Mouse (Mus musculus) left cerebral cortex, adult 8-10 months (tissue): ENCODE measurements at regions not wholly inside any gene's neighbourhood (a gene's known extent, or its start where the extent isn't known, plus 50 kb on each side); places are given as distances from the start of the nearest gene placed in this dataset.

Source experiments
- DNase-seq, 2 experiments: peaks; one replicate each; pipeline ENCODE4 v3.0.0; 2022; ENCODE audit warnings: low spot score in 2 of 2

GRCm38 (mm10) chr10:83896160-83896559 is 173.5 kb downstream of the 1500009L16Rik start:
- no peak for DNase-seq

DNA sequence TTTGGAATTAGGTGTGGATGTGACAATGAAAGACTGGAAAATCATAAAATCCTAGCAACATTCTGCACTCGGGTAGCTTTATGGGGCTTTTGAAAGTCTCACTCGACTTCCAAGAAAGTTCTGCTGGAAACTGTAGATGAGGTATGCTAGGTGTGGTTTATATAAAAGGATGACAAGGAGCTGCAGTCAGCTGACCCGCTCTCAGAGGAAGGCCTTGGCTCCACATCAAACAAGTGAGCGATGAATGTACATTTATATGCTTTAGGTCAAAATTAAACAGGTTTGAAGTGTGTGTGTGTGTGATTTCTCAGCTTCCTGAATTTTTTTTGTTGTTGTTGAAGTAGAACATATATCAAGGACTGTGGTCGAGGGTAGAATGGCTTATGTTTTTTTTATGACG is 174.9 kb downstream of the 1500009L16Rik start:
- no peak for DNase-seq

DNA sequence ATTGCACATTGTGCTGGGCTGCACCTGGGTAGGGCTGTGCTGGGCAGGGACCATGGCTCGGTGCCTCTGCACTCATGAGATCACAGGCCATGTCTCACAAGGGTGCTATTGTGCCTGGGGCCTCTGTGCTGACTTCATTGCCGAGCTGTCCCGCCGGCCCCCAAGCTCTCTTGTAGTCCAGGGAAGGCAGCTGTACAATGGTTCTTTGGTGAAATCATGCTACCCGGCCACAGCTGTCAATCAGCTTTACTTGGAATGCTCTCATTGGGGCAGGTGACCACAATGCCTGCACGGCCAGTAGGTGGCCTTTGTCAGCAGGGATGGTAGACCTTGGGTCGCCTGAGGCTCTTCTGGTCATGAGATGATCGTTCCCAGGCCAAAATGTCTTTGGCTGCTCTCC is 184.1 kb downstream of the 1500009L16Rik start:
- peak; percentile 19 to 82 for DNase-seq

DNA sequence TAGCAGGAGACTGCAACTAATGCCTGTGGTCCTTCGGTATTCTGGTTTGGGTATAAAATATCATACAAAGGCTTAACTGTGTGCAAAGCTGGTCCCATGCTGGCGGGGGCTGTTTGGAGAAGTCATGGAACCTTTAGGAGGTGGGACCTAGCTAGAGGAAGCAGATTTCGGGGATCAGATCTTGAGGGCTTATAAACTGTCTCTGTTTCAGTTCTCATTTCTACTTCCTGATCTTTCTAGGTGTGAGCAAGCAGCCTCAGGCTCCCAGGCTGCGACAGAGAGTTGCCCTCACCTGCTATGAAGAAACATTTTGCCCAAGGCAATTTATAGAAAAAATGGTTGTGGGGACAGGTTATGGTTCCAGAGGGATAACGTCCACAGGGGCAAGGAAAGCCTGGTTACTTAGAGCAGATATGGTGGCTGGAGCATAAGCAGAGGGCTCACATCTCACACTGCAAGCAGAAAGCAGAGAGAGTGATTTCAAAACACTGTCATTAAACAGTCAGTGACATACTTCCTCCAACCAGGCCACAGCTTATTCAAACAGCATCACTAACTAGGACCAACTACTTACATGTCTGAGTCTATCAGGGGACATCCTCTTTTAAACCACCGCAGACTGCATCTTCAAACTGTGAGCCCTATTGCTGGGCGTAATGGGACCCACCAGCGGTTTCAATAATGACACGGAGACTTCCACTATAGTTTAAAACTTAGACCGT is 188.1 kb downstream of the 1500009L16Rik start:
- no peak for DNase-seq

- no peak for DNase-seq
Measured at GRCm38 (mm10) chr10:83914401-83915132, 191.9 kb downstream of the 1500009L16Rik start.

GRCm38 (mm10) chr10:83915133-83915730 is 192.6 kb downstream of the 1500009L16Rik start:
- no peak for DNase-seq

GRCm38 (mm10) chr10:83926990-83927389 is 204.3 kb downstream of the 1500009L16Rik start:
- DNase-seq = no peak

- no peak for DNase-seq
Measured at GRCm38 (mm10) chr10:83927554-83927953, 204.9 kb downstream of the 1500009L16Rik start.

DNA sequence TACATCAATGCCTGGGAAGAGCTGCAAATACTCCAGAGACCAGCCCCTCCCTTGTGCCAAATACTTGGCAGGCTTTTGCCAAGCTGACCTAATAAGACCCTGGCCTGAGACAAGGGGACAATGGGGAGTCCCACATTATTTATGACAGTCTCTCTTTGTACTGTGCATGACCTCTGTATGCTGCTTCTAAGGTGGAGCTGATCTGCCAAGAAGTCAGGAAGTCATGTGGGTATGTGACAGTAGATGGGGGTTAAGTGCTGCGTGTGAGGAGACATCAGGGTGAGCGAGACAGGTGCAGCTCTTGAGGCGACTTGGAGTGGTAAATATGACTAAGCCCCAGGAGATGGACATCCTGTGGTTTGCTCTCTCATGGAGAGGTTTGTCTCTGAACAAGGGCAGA is 209.1 kb downstream of the 1500009L16Rik start:
- no peak for DNase-seq

DNA sequence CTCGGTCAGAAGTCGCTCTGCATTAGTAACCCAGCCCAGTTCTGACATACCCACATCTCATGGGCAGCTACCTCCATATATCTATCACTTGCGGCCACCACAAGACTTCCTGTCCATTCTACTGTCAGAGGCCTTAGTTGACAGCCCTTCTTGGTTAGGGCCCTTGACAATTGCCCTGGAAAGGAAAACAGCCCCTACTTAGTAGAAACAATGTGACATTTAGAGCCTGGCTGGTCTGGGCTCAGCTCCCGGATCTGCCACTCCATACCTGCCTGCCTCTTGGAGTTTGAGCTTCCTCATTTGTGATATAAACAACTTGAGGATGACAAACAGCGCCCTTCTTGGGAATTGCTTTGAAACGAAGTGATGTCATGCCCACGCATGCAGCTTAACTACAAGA is 210.5 kb downstream of the 1500009L16Rik start:
- DNase-seq = no peak

- DNase-seq = no peak
Measured at GRCm38 (mm10) chr10:83934498-83934897, 211.8 kb downstream of the 1500009L16Rik start.

DNA sequence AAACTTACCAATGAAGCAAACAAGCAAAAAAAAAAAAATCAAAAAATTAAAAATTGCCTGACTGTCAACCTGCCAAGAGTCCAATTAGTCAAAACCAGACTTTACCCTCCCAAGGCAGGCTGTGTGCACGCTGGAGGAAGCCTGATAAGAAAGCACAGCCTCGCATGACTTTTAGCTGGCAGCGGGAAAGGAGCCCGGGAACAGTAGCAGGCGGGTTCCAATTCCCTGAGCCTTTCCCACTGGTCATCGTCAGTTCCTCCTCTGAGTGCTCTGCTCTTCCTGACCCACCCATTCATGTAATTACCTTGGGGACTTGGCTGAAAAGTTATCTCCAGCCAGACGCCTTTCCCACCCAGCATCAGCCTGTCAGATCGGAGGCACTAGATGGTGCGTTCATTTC is 214.5 kb downstream of the 1500009L16Rik start:
- no peak for DNase-seq

GRCm38 (mm10) chr10:83942101-83942500 is 219.4 kb downstream of the 1500009L16Rik start:
- DNase-seq = no peak

GRCm38 (mm10) chr10:83944158-83944557 is 221.5 kb downstream of the 1500009L16Rik start:
- DNase-seq = no peak

DNA sequence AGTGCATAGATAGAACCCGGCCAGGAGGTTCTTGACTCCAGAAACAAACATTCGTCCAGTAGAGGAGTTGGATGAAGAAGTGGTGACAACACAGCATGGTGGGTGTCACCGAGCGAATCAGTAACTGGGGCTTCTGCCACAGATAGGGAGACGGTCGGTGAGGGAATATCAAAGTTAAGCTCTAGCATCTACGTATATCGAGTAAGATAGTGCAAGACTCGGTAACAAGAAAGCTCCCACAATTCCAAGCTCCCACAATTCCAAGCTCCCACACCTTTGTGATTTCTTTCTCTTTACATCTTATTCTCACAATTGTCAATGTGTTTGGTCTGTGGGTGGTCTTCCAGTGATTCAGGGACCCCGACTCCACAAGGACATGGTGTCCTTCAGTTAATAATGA is 222.2 kb downstream of the 1500009L16Rik start:
- DNase-seq = no peak

GRCm38 (mm10) chr10:83945503-83945902 is 222.8 kb downstream of the 1500009L16Rik start:
- DNase-seq = no peak

DNA sequence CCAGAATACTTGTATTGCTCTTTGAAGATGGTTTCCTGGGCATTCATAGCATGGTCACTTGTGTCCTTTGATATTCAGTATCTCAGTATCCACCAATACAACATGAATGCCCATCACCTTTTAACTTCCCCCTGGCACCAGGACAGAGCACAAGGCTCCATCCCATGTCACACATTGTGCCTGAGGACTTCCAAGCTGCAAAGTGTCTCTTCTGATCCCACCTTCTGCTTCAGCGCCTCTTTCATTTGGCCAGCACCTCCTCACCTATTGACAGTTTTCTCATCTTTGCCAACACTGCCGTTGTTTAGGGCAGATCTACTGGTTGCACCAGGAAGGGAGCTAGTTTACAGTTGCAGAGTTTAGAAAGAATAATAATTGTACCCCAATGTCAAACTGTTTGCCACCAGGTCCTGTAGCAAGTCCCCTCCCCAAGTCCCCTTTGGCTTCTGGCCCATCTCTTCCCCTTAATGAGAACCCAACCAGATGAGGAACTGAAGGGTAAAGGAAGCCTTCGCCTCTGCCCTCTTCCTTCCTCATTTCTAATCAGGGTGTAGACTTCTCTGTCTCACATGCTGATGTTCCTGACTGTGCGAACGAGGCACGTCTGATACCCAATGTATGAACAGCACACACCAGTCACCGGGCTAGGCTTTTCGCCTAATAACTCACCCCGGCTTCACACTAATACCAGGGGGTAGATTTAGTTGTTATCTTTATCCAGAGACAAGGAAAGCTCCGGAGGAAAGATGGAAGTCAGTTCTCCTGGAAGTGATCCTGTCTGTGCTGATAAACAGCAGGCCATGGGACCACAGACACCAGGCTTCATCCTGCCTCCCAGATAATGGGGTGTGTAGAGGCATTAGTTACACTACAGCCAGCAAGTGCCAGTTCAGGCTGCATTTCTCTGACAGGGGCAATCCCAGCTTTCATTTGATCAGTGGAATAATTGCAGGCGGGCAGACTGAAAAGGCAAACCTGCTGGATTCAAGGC is 223.8 kb downstream of the 1500009L16Rik start:
- DNase-seq = no peak

DNA sequence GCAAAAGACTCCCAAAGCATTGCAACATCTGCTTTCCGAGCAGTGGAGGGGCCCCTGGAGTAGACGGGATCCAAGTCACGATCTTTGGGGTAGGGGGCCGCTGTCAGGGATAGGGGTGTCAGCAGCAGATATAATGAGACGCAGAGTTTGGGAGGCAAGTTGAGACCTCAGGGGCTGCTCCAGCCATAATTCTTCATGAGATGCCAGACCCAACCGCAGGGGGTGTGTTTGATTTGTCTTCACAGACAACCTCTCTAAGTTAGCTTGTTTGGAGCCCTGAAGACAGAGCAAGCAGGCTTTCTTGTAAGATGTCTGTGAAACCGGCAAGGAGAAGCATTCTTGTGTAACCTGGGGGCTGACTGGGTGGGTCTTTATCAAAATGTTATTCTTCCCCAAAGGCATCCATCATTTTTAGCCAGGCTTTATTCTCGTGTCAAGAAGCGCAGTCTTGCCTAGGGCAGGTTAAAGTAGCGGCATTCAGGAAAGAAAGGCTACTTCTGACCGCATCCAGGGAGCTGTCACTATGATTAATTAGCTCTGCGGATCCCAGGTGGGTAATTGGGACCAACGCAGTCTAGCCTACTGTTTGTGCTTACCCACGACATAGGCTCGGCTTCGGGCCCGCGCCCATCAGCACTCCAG is 234.6 kb downstream of the 1500009L16Rik start:
- DNase-seq = no peak

DNA sequence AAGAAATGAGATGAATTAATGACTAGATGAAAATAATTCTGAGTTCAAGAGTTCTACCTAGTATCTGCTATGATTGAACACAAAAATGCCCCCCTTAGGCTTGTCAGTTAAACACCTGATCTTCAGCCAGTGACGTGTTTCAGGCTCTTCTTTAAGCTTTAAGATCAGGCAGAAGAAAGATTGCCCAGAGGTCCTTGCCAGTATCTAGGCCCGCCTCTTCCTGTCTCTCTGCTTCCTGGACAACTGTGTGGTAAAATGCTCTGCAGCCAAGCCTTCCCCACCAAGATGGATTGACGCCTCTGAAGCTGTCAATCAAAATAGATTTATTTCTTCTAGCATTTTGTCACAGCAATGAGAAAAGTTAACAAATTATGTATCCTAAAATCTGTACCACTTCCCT is 235.7 kb downstream of the 1500009L16Rik start:
- no peak for DNase-seq

DNA sequence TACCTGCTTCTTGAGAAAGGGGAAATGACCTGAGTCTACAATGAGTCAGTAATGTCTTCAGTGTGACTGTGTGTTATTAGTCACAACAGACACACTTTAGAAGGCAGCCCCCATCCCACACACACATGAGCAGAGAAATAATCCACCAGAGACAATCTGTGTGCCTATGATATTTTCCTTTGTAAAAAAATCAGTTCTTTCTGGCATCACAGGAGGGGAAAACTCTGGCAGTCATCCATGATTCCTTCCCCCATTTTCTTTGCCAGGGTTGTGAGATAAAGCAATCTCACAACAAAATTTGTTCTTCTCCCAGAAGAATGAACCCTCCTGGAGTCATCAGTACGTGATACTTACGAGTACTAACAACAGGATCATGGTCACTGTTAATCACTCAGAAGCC is 236.2 kb downstream of the 1500009L16Rik start:
- no peak for DNase-seq

DNA sequence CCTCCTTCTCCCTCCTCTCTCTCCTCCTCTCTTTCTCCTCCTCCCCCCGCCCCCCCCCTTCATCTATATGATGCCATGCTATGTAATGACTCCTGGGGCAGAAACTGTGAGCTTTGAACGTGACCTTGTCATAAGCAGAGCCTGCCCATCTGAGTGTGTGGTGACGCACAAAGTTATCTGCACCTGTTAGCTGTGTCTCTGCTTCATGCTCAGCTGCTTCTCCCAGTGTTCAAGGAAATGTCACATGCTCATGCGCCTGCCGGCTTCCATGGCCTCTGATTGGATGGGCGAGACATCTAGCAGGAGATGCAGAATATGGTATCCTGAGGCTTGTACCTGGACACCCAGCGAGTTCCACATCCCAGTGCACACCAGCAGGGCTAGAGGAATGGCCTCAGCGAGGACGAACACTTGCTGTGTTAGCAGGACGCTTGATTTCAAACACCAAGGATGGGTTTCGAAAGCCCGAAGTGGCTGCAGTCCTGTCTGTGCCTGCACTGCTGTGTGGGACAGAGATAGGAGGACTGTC is 240.6 kb downstream of the 1500009L16Rik start:
- no peak for DNase-seq
